Mouse (Mus musculus) layer of hippocampus, adult 11-12 months (tissue): ENCODE measurements around the gene Pcnt.

Source experiments
- DNase-seq: peaks from one replicate; pipeline ENCODE4 v3.0.0; 2022; ENCODE audit warnings: low spot score

The Pcnt gene

DNA sequence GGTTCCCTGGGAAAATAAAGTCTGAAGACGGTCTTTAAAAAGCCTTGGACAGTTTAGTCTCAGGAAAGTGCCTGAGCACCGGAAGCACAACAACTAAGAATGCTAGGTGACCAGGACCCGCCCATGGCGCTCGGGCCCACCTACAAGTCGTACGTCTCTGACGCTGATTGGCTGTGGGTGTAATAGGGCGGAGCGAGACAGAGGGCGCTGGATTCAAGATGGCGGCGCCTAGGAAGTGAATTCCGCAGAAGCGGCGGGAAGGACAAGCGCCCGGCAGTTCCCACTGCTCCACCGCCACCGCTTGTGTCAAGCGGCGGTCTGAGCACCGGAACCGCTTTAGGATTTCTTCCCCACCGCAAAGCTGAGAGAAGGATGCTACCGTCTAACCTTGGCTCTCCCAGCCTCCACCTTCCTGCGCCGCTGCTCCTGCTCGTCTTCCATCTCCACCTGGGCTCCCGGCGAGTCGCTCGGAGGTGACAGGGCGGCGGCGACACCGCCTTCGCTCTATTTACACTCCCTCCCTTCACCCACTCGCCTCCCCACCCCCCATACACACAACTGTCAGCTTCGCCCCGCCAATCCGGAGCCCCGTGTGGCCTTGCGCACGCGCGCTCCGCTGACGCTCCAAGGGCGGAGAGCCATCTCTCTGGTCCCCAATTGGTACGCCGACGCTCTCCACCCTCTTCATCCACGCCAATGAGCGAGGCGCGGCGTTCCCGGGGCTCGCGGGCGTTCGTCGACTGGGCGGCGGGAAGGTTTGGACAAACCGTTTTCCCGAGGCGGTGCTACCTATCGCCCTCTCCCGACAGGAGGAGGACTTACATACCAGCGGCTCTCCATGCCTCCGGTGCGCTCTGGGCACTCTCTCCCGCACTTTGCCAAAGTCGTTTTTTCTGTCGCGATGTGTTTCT, at the start of gene Pcnt:
Gene Pcnt (minus strand): TSS at position 609 of the 911 bp plus-strand sequence.
- peak; percentile 97 for DNase-seq

DNA sequence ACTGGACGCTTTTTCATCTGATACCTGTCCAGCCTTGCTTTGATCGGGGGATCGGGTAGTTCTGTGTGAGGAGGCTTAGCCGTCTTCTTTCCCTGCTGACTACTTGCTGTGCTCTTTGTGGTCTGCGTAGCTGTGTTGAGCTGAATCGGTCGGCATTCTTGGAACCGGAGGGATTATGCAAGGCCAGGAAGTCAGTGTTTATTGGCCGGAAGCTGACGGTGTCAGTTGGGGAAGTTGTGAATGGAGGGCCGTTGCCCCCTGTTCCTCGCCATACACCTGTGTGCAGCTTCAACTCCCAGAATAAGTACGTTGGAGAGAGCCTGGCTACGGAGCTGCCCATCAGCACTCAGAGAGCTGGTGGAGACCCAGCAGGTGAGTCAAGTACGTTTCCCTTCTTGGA, 46.6 kb upstream of the Pcnt start:
- no peak for DNase-seq

DNA sequence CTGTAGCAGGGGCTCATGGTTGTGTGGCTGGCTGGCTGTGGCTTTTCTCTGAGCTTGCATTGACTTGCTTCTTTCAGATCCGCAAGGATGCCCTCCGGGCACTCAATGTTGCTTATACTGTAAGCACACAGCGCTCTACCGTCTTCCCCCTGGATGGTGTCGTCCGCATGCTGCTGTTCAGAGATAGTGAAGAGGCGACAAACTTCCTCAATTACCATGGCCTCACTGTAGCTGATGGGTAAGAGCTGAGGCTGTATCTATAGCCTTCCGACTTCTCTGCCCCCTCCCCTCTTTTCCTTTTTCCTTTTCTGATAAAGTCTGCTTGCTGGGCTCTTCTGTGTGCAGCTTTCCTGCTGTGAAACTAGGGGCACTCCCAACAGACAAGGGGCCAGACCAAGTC, 45.7 kb upstream of the Pcnt start:
- no peak for DNase-seq

DNA sequence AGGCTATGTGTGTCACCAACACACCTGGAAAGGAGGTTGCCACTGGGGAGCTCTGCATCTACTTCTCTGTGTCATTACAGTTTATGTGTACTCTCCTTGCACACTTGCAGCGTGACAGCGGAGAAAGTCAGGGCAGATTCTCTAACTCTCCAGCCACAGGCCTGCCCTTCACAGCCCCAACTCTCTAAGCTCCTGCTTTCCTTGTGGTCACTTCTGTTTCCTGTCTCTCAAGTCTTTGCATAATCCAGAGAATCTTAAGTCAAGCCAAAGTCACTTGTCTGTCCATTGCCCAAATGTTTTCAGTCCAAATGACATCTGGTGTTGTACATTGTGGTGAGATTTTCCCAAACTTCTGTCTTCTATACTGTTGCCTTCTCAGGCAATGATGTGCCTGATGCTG, 43.7 kb upstream of the Pcnt start:
- no peak for DNase-seq

DNA sequence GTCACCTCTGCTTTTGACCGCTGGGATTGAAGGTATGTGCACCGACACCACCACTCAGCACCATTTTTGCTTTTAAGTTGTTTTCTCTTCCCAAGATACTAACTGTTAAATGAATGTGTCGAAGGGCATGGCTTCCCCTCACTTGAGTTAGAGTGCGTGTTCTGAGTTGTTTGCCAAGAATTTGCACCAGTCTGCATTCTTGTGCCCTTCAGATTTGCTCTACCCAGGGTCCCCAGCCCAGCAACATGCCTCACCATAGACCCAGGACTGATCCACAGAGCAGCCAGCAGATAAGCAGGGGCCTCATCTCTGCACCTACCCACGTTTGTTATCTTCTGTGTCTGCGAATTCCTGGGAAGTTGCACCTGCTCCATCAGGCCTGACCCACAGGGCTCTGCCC, 38.9 kb upstream of the Pcnt start:
- DNase-seq: no peak

DNA sequence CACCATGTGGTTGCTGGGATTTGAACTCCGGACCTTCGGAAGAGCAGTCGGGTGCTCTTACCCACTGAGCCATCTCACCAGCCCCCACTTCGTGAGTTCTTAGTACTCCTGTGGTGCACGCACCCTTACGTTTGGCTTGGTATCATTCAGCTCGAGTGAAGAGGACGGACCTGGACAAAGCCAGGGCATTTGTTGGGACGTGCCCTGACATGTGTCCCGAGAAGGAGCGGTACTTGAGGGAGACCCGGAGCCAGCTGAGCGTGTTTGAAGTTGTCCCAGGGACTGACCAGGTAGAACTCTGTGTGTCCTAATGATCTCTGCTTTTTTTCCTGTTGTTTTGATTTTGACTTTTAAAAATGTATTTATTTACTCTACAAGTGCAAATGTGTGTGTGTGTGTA, 38.3 kb upstream of the Pcnt start:
- no peak for DNase-seq

DNA sequence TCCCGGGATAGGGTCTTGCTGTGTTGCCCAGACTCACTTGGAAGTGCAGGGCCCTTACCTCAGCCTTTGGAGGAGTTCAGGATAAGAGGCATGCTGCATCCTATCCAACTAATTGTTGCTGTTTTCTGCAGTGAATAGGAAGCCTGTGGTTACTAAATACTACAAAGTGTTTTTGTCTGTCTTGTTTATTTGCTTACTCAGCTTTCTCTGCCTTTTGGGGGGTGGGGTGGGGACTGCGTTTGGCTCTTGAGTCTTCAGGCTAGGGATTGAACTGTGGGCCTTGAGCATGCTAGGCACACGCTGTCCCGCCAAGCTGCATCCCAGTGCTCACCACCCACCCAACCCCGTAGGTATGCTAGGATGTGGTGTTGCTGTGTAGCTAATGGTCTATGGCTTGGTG, 31.2 kb upstream of the Pcnt start:
- DNase-seq: no peak

DNA sequence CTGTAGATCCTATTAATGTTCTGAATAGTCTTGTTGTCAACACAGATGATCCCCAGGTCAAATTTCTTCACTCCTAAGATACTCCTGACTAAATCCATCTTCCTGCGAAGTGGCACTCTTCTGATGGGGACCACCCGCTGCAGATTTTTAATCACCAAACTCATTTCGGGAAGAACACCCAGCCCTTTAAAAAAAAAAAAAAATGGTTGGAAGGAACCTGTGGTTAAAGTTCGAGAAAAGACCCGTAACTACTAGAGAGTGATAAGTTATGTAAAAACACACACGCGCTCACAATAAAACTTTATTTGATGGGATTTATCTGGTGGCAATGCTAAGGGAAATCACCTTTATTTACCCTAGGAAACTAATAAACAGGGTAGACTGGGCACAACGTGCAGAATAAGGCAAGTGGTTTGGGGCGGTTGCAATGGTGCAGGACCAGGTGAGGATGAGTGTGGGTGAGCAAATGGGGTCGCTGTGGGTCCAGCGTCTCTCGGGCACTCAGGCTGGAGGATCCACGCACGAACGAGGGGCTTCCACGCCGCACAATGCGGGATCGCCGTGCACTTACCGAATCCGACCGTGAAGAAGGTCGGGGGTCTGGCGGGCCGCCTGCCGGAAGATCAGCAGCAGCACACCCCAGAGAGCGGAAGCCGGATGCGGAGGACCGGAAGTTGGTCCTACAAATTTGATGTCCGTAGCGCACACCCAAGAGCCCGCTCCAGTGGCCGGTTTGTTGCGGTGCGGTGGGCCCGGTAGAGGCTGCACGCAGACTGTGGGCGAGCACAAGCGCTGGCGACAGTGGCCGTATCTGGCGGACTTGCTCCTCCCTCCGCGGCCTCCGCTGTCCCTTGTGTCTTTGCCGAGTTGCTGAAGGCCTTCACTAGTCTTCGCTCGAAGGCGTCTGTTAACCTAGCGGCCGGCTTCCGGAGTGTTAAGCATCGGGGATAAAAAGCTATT, 25.9 kb upstream of the Pcnt start, which contains the start of the genes Mcm3ap and Ybey:
Gene Mcm3ap (plus strand): TSS at position 725 of the 960 bp plus-strand sequence.
Gene Ybey (minus strand): TSS at position 912 of the 960 bp plus-strand sequence.
- peak; percentile 89 for DNase-seq

DNA sequence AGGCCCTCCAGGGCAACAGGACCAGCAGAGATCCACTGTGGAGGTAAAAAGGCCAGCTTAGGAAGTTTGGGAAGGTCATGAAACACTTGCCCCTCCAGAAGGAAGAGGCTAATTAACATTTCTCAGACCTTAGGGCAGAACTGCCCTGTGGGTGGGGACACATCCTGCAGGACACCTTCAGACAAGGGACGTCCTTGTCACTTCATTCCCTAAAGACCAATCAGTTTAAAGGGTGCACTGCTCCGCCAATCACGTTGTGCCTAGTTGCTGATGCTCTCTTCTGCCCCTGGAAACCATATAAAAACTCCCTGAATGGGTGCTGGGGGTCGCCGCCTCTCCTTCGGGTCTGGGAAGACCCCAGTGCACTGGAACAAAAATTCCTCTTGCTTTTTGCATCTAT, 20.1 kb upstream of the Pcnt start:
- no peak for DNase-seq

DNA sequence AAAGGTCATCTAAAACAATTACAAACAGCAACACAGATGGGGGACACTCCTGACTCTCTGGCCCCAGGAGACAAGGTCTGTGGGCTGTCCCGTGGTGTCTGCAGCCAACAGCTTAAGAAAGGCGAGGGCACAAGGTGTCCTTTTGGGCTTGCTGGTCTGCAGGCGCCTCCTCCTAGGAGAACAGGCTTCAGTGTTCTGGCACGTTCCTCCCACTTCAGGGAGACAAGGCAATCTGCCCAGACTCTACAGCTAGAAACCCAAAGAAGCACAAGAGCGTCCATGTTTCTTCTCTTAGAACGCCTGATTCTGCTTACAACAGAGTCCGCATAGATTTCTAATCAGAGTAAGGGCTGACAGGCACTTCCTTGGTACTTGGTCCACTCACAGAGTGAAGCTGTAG, 19.7 kb upstream of the Pcnt start:
- DNase-seq: no peak

DNA sequence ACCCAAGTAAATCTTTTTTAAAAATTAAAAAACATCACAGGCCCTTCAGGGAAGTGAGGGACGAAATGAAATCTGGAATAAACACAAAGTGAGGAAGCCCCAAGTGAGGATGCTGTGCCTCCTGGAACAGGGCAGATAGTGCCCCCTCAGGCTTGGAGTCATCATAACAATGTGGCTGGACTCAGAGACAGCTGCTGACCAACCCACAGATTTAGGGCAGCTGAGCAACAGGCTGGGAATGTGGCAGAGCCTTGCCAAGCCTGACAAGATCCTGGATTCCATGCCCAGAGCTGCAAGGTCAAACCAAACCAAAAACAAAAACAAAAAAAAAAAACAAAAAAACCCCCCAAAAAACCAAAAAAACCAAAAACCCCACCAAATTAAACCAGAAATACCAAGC, 18.7 kb upstream of the Pcnt start:
- no peak for DNase-seq

DNA sequence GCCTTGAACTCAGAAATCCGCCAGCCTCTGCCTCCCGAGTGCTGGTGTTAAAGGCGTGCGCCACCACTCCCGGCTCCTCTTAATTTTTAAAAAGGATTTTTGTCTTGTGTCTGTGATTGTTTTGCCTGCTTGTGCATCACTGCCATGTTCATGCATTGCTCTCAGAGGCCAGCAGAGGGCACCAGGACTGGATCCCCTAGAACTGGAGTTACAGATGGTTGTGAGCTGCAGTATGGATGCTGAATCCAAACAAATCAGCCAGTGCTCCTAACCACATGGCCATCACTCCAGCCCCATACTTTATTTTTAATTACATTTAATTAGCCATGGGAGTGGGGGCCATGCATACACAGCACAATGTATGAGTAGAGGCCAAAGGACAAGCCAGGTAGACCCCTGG, 12.7 kb upstream of the Pcnt start:
- peak; percentile 55 for DNase-seq

DNA sequence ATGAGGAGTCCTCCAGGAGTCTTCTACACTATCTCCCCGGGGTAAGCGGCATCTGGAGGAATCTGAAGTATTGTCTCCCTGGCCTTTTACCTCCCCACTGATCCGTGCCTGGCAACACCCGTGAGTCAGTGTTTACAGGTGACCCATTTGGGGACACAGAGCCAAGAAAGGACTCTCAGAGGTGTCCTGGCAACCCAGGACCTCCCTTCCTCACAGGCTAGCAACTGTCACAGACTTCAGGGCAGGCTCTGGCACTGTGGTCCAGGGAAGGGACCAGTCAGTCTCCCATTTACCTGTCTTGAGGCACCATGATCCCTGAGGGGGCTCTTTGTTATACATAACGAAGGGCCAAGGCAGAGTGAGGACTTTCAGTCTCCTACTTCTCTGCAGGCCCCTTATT, 6.3 kb upstream of the Pcnt start, which contains the start of gene 2610028H24Rik:
Gene 2610028H24Rik (plus strand): TSS at position 231 of the 400 bp plus-strand sequence.
- no peak for DNase-seq

DNA sequence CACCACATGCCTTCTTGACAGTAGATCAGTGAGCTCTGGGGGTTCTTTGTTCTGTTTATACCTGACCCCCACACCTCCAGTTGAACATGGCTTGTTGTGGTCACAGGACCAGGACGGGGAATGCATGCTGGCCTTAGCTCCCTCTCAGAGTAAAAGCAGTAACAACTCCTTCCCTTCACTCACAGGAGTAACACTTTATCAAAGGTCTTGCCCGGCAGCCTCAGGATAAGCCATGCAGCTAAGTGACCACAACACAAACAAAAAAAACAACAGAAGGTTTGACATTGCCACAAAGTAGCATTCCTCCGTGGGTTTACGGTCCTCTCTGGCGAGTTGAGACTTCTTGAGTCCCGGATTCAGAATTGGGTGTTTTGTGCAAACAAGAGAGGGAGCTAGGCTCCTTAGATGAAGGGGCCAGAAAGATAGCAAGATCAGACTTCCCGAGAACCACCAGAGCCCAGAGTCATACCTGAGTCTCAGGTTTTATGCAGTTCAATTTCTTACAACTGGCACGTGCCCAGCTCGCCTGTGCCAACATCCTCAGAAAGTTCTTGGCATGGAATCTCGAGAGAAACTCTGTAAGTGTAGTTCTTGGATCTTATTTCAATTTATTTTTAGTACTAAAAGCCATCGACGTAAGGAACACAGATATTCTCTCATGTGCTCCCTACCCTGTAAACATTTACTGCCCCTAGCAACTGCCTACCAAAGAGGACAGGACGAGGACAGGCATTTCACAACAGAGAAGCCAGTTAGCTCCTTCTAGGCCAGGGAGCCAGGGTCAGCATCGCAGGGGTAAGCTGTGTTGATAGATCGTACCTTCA, 5.0 kb upstream of the Pcnt start:
- DNase-seq: no peak

DNA sequence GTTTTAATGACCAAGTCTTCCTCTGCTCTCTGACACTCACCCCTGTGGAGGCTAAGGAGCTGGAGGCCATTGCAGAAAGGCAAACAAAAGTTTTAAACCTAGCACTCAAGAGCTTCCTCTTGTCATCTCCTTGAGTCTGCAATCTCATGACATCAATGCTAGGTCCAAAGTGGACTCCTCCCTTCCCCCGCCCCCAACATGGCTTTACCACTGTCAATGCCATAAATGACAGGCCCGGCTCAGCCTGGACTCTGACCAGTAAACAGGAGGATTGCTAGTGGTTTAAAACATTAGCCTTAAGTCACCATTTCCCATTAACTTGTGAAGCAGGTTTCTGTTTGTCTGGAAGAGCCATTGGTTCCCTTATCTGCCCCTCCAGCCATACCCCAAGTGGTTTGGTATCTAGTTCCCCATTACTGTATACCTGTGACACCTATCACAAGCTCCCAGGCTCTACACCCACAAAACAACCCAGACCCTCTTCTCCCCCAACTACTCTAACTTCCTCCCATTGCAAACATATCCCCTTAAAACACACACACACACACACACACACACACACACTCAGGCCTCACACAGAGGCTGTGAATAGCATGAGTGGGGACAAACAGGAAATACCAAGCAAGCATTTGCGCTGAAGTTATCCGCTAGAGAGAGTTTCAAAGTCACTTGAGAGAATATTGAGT, 3.6 kb upstream of the Pcnt start:
- DNase-seq: no peak

DNA sequence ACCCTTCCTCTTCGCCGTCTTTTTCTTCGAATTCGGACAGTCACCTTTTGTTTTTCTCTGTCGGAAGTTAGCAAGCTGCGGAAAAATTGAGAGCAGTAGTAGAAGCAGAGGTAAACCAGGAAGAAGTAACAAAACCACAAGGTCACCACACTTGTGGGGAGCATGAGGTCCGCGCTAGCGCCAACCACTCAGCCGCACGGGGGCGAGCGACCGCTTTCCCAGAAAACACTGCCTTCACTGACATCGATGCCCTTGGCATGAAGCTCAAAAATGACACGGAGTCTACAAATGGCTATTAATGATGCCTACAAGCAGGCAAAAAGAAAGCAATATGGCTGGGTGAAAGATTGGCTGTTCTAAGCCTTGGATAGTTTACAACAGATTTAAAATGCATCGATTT, 2.3 kb downstream of the Pcnt start, which contains the start of gene AC141477.1:
Gene AC141477.1 (minus strand): TSS at position 164 of the 400 bp plus-strand sequence.
- DNase-seq: no peak

DNA sequence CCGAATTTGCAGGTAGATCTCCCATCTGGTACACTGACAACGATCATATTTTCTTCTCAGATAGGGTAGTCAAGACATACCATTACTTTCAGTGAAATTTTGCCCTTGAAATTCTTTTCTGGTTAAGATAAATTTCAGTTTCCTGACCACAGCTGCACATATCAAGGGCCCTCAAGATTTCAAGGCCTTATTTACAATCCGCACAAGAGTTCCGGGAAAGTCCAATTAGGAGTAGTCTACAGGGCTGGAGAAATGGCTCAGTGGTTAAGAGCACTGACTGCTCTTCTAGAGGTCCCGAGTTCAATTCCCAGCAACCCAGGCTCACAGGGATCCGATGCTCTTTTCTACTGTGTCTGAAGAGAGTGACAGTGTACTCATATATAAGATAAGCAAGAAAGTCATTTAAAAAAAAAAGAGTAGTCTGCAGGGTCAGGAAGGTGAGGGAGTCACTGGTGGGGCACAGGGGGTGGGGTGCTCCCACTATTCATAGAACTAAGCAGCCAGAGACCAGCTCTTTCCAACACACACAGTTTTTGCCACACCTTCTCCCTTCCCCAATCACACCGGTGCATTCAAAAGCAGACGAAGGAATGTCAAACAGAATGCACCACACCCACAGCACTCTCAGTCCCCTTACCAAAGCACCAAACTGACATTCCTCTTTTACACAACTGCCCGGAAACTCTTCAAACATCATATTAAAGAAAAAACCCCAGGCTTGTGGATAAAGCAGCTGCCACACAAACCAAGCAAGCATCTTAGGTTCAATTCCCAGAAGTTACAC, 3.3 kb downstream of the Pcnt start:
- no peak for DNase-seq

DNA sequence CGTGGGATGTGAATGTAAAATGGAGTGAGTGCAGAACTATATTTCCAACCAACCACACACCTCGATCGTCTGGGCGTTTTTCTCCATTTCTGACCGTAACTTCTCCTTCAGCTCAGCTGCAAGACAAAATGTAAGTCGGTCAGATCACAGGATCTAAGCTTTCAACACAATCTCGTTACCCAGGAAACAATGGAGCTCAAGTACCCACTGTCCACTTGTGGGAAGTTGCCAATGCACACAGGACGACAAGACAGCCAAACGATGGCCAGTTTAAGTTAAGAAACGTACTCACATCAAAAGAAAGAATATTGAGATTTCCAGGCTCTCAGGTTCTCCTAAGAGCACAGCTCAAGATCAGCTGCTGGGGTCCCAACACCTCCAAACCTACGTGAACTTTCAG, 8.7 kb downstream of the Pcnt start:
- no peak for DNase-seq

DNA sequence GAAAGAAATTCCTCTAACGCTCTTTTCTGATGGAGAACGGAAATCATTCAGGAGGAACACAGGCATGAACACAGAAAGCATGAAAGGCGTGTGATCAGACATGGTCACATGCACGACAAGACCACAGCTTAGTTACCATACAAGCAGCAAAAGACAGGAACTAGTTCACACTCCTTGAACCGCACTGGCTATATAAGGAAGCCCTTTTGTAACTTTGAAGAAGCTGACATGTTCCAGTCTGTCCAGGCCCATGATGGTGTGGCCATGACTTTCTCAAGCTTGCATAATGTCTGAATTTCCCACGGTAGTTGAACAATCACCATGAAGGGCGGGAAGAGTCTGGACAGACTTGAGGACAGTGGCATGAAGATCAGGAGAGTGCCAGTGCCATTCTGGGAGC, 16.9 kb downstream of the Pcnt start:
- DNase-seq: no peak

DNA sequence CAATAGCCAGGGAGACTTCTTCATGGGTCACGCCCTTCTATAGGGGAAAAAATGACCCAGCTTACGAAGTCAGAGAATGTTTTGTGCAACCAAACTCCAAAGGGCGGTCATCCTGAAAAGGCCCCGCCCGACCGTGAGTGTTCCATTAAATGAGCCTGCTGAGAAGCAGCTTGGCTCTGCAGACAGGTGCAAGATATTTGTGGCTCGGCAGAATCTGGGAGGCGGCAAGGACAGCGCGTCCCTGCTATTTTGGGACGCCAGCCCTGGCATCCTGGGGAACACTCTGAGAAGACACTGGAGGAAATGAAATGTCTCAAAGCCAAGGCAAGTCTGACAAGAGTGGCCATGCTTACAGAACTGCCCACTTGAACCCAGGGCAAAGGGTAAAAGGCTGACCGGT, 25.8 kb downstream of the Pcnt start:
- DNase-seq: peak; percentile 35
